14 mouse cellular contexts compared by ENCODE assay signal in genomic region chrX:9333035-9333434, GRCm38 (mm10). TPM values are rescaled to one million over a fixed set of nuclear protein-coding genes. Genes with fewer than 3 reads are reported as not detected.
DNase-seq lines count a peak whose midpoint lies in the region; ATAC-seq and TF ChIP-seq lines count a peak whose summit lies in the region.
"Not testable (repeated sequence)": the region's sequence is repeated elsewhere in the genome, so short reads cannot be mapped to it uniquely, and the experiment has no call there.
"Had no signal": no experiment of that assay in that cellular context is flagged by ENCODE, and none has a peak within 500 bp of the region (broad histone marks: within the 10 kb centered on the region; RNA-seq: fewer than 3 reads in every experiment).

No protein-coding gene starts in this region.

- not testable (repeated sequence) for H3K36me3 ChIP-seq in forebrain, embryonic 14.5 days (ENCODE audit: control insufficient read depth, insufficient read depth, low read length); kidney, postnatal 0 days (ENCODE audit: insufficient read depth, low read length)

- not testable (repeated sequence) for H3K4me1 ChIP-seq in forebrain, embryonic 14.5 days (ENCODE audit: control insufficient read depth, insufficient read depth, low read length); kidney, postnatal 0 days (replicated peaks; ENCODE audit: insufficient read depth, low read length)

- DNase-seq in adrenal gland, postnatal 36 days: peak; percentile 51 to 64
- DNase-seq in forebrain, embryonic 14.5 days (ENCODE audit: low spot score); kidney, postnatal 0 days (ENCODE audit: low spot score): not testable (repeated sequence)
- peak; percentile 9 to 81 for DNase-seq in heart, postnatal 14 days
- peak; percentile 5 to 18 for DNase-seq in left cerebral cortex, postnatal 10 days (ENCODE audit: extremely low spot score in 1 of 2, low spot score in 2 of 2)
- DNase-seq in lung, postnatal 4 days: peak; percentile 40 to 78
- peak; percentile 63 to 71 for DNase-seq in spleen, postnatal 10 days (ENCODE audit: low spot score in 2 of 2)
- DNase-seq in urinary bladder, postnatal 36 days (ENCODE audit: low spot score in 2 of 2): peak; percentile 11 to 73

- H3K4me3 ChIP-seq in forebrain, embryonic 14.5 days (ENCODE audit: low read depth, low read length); kidney, postnatal 0 days (replicated peaks; ENCODE audit: low read depth, low read length): not testable (repeated sequence)

- not testable (repeated sequence) for H3K4me2 ChIP-seq in forebrain, embryonic 14.5 days (ENCODE audit: low read length); kidney, postnatal 0 days (ENCODE audit: low read length)

- intact Hi-C loops in heart, postnatal 14 days (cut with DNase I); left cerebral cortex, postnatal 10 days (cut with DNase I): not testable (repeated sequence)

- H3K27ac ChIP-seq in forebrain, embryonic 14.5 days (ENCODE audit: low read depth, low read length); kidney, postnatal 0 days: not testable (repeated sequence)

- not testable (repeated sequence) for H3K27me3 ChIP-seq in forebrain, embryonic 14.5 days (replicated peaks; ENCODE audit: control insufficient read depth, insufficient read depth, low read length); kidney, postnatal 0 days (ENCODE audit: insufficient read depth, low read length)

- peak; percentile 38; the same call in 1 of the 2 replicates for TF ChIP-seq CTCF in kidney, postnatal 0 days (IDR thresholded peaks at IDR 0.05; ENCODE audit: low read depth)

- H3K9ac ChIP-seq in forebrain, embryonic 14.5 days (ENCODE audit: low read length); kidney, postnatal 0 days (ENCODE audit: low read depth, low read length): not testable (repeated sequence)

- H3K9me3 ChIP-seq in forebrain, embryonic 14.5 days (replicated peaks; ENCODE audit: control insufficient read depth, low read length); kidney, postnatal 0 days (replicated peaks; ENCODE audit: low read length): not testable (repeated sequence)

- ATAC-seq in forebrain, embryonic 14.5 days: peak; percentile 42; the same call in 1 of the 2 replicates
- not testable (repeated sequence) for ATAC-seq in kidney, postnatal 0 days (replicated peaks; ENCODE audit: low FRiP score, low read depth)

- 53% methylated on average over 2 of the region's 2 CpGs for WGBS in forebrain, embryonic 14.5 days
- 76% methylated on average over 2 of the region's 2 CpGs for WGBS in kidney, postnatal 0 days

RNA-seq across cellular contexts. Expression of gene H2al1k, which starts 17.4 kb away (rescaled TPM):
- total RNA-seq in adrenal gland, postnatal 36 days (2021): not detected
- not detected in 2 replicates for polyA plus RNA-seq in forebrain, embryonic 14.5 days (2014; fragmentation: Nextera tagmentation; extraction: Ambion mirVana)
- total RNA-seq in heart, postnatal 14 days (2021): not detected
- not detected in 2 replicates for polyA plus RNA-seq in kidney, postnatal 0 days (2015; fragmentation: Nextera tagmentation; extraction: Ambion mirVana)
- not detected for total RNA-seq in left cerebral cortex, postnatal 10 days (2021)
- total RNA-seq: gastrocnemius, adult 8-10 months; left cerebral cortex, postnatal 36 days had no signal
- polyA plus RNA-seq: embryonic facial prominence, embryonic 13.5 days; hindbrain, embryonic 13.5 days; neural tube, embryonic 11.5 days; small intestine, adult 2 months had no signal

RNA-seq across cellular contexts. Expression of gene H2al1m, which starts 49.5 kb away (rescaled TPM):
- under 1 TPM in 1 of 2 experiments, not detected in 1; 0.86 TPM for total RNA-seq in adrenal gland, postnatal 36 days (2021)
- not detected in 2 replicates for polyA plus RNA-seq in forebrain, embryonic 14.5 days (2014; fragmentation: Nextera tagmentation; extraction: Ambion mirVana)
- under 1 TPM in 1 of 2 experiments, not detected in 1; 0.76 TPM for total RNA-seq in heart, postnatal 14 days (2021)
- polyA plus RNA-seq in kidney, postnatal 0 days (2015; fragmentation: Nextera tagmentation; extraction: Ambion mirVana): not detected in 2 replicates
- not detected for total RNA-seq in left cerebral cortex, postnatal 10 days (2021)
- total RNA-seq: left cerebral cortex, postnatal 36 days had no signal
- polyA plus RNA-seq: embryonic facial prominence, embryonic 13.5 days; hindbrain, embryonic 13.5 days; neural tube, embryonic 11.5 days had no signal
